Mouse (Mus musculus): ENCODE measurements around the gene Wdr12. TPM values are rescaled to one million over a fixed set of nuclear protein-coding genes. Genes with fewer than 3 reads are reported as not detected.
"Not testable (repeated sequence)": the region's sequence is repeated elsewhere in the genome, so short reads cannot be mapped to it uniquely, and the experiment has no call there.

Wdr12 gene
- polyA plus RNA-seq, 1 experiment from 2014 or later: 50.2 TPM

GRCm38 (mm10) chr1:60075590-60075989, 22.9 kb downstream of the Wdr12 start:
- ATAC-seq (ENCODE audit: low FRiP score) (no peak), DNase-seq (ENCODE audit: low spot score) (no peak)
- Histone ChIP-seq H3K36me3 (ENCODE audit: control insufficient read depth, insufficient read depth, low read length) (no peaks in the 10 kb centered on the region), H3K4me3 (ENCODE audit: low read depth, low read length) (no peak overlapping the region), H3K9ac (ENCODE audit: low read depth, low read length) (no peak overlapping the region), H3K27me3 (ENCODE audit: control insufficient read depth, insufficient read depth, low read length) (no peaks in the 10 kb centered on the region), H3K27ac (ENCODE audit: low read depth, low read length) (no peak overlapping the region), H3K9me3 (ENCODE audit: control insufficient read depth, low read length) (no peaks in the 10 kb centered on the region), H3K4me1 (replicated peaks; ENCODE audit: control insufficient read depth, insufficient read depth, low read length) (no peaks in the 10 kb centered on the region), H3K4me2 (replicated peaks; ENCODE audit: low read depth, low read length) (no peak overlapping the region)
- WGBS: 87% methylated on average over 3 of the region's 3 CpGs

- Histone ChIP-seq H3K4me1 (replicated peaks; ENCODE audit: control insufficient read depth, insufficient read depth, low read length) (no peaks in the 10 kb centered on the region), H3K27me3 (ENCODE audit: control insufficient read depth, insufficient read depth, low read length) (no peaks in the 10 kb centered on the region), H3K27ac (ENCODE audit: low read depth, low read length) (no peak overlapping the region), H3K9ac (ENCODE audit: low read depth, low read length) (no peak overlapping the region), H3K4me2 (replicated peaks; ENCODE audit: low read depth, low read length) (no peak overlapping the region), H3K4me3 (ENCODE audit: low read depth, low read length) (no peak overlapping the region), H3K9me3 (ENCODE audit: control insufficient read depth, low read length) (no peaks in the 10 kb centered on the region), H3K36me3 (ENCODE audit: control insufficient read depth, insufficient read depth, low read length) (no peaks in the 10 kb centered on the region)
- no peak for ATAC-seq (ENCODE audit: low FRiP score)
- DNase-seq (ENCODE audit: low spot score): no peak
- 71% methylated on average over 2 of the region's 2 CpGs for WGBS
These were observed 23.5 kb downstream of the Wdr12 start for GRCm38 (mm10) chr1:60074935-60075334.

GRCm38 (mm10) chr1:60070725-60071124, 27.7 kb downstream of the Wdr12 start:
- H3K9ac ChIP-seq (ENCODE audit: low read depth, low read length); H3K4me1 ChIP-seq (replicated peaks; ENCODE audit: control insufficient read depth, insufficient read depth, low read length); DNase-seq (ENCODE audit: low spot score); H3K36me3 ChIP-seq (ENCODE audit: control insufficient read depth, insufficient read depth, low read length); H3K4me2 ChIP-seq (replicated peaks; ENCODE audit: low read depth, low read length); H3K27ac ChIP-seq (ENCODE audit: low read depth, low read length); ATAC-seq (ENCODE audit: low FRiP score); H3K9me3 ChIP-seq (ENCODE audit: control insufficient read depth, low read length); H3K4me3 ChIP-seq (ENCODE audit: low read depth, low read length); H3K27me3 ChIP-seq (ENCODE audit: control insufficient read depth, insufficient read depth, low read length): not testable (repeated sequence)

- Histone ChIP-seq H3K9ac (ENCODE audit: low read depth, low read length) (no peak overlapping the region), H3K4me1 (replicated peaks; ENCODE audit: control insufficient read depth, insufficient read depth, low read length) (no peaks in the 10 kb centered on the region), H3K36me3 (ENCODE audit: control insufficient read depth, insufficient read depth, low read length) (no peaks in the 10 kb centered on the region), H3K4me2 (replicated peaks; ENCODE audit: low read depth, low read length) (no peak overlapping the region), H3K27ac (ENCODE audit: low read depth, low read length) (no peak overlapping the region), H3K4me3 (ENCODE audit: low read depth, low read length) (no peak overlapping the region), H3K9me3 (ENCODE audit: control insufficient read depth, low read length) (no peaks in the 10 kb centered on the region), H3K27me3 (ENCODE audit: control insufficient read depth, insufficient read depth, low read length) (no peaks in the 10 kb centered on the region)
- WGBS: 84% methylated on average over 3 of the region's 3 CpGs
- DNase-seq (ENCODE audit: low spot score) (no peak), ATAC-seq (ENCODE audit: low FRiP score) (no peak)
These were observed 42.1 kb downstream of the Wdr12 start for GRCm38 (mm10) chr1:60056310-60056709.

GRCm38 (mm10) chr1:60054659-60055058, 43.8 kb downstream of the Wdr12 start:
- H3K4me1 ChIP-seq (replicated peaks; ENCODE audit: control insufficient read depth, insufficient read depth, low read length): no peaks in the 10 kb centered on the region
- H3K27ac ChIP-seq (ENCODE audit: low read depth, low read length): no peak overlapping the region
- DNase-seq (ENCODE audit: low spot score) (no peak), ATAC-seq (ENCODE audit: low FRiP score) (no peak)
- no peak overlapping the region for H3K4me3 ChIP-seq (ENCODE audit: low read depth, low read length)
- WGBS: 34% methylated on average over 3 of the region's 3 CpGs
- no peaks in the 10 kb centered on the region for H3K9me3 ChIP-seq (ENCODE audit: control insufficient read depth, low read length)
- no peaks in the 10 kb centered on the region for H3K36me3 ChIP-seq (ENCODE audit: control insufficient read depth, insufficient read depth, low read length)
- no peak overlapping the region for H3K4me2 ChIP-seq (replicated peaks; ENCODE audit: low read depth, low read length)
- no peak overlapping the region for H3K9ac ChIP-seq (ENCODE audit: low read depth, low read length)
- H3K27me3 ChIP-seq (ENCODE audit: control insufficient read depth, insufficient read depth, low read length): no peaks in the 10 kb centered on the region

- not testable (repeated sequence) for H3K27me3 ChIP-seq (ENCODE audit: control insufficient read depth, insufficient read depth, low read length); H3K36me3 ChIP-seq (ENCODE audit: control insufficient read depth, insufficient read depth, low read length); H3K9ac ChIP-seq (ENCODE audit: low read depth, low read length); H3K9me3 ChIP-seq (ENCODE audit: control insufficient read depth, low read length); DNase-seq (ENCODE audit: low spot score); H3K4me1 ChIP-seq (replicated peaks; ENCODE audit: control insufficient read depth, insufficient read depth, low read length); H3K27ac ChIP-seq (ENCODE audit: low read depth, low read length); H3K4me3 ChIP-seq (ENCODE audit: low read depth, low read length); ATAC-seq (ENCODE audit: low FRiP score); H3K4me2 ChIP-seq (replicated peaks; ENCODE audit: low read depth, low read length)
- 96% methylated on average over 5 of the region's 5 CpGs for WGBS
These were observed 51.0 kb downstream of the Wdr12 start for GRCm38 (mm10) chr1:60047481-60047880.

GRCm38 (mm10) chr1:60044595-60044994, 53.9 kb downstream of the Wdr12 start:
- Histone ChIP-seq H3K4me1 (replicated peaks; ENCODE audit: control insufficient read depth, insufficient read depth, low read length) (no peaks in the 10 kb centered on the region; the same call in 1 of the 2 replicates), H3K36me3 (ENCODE audit: control insufficient read depth, insufficient read depth, low read length) (no peaks in the 10 kb centered on the region), H3K4me2 (replicated peaks; ENCODE audit: low read depth, low read length) (no peak overlapping the region), H3K4me3 (ENCODE audit: low read depth, low read length) (no peak overlapping the region), H3K27ac (ENCODE audit: low read depth, low read length) (no peak overlapping the region), H3K9me3 (ENCODE audit: control insufficient read depth, low read length) (no peaks in the 10 kb centered on the region), H3K9ac (ENCODE audit: low read depth, low read length) (no peak overlapping the region), H3K27me3 (ENCODE audit: control insufficient read depth, insufficient read depth, low read length) (peaks cover 8% of the 10 kb centered on the region; the same call in 1 of the 2 replicates)
- ATAC-seq (ENCODE audit: low FRiP score): no peak
- 90% methylated on average over 1 of the region's 1 CpGs for WGBS
- no peak for DNase-seq (ENCODE audit: low spot score)

GRCm38 (mm10) chr1:60042796-60043469, 55.5 kb downstream of the Wdr12 start, which contains the start of gene Ica1l:
Gene Ica1l, minus strand, starts transcription at chr1:60043184.
- Histone ChIP-seq H3K9me3 (ENCODE audit: control insufficient read depth, low read length) (no peaks in the 10 kb centered on the region), H3K9ac (ENCODE audit: low read depth, low read length) (peak within 1 kb of the TSS; percentile 83), H3K4me1 (replicated peaks; ENCODE audit: control insufficient read depth, insufficient read depth, low read length) (no peaks in the 10 kb centered on the region; the same call in 1 of the 2 replicates), H3K4me2 (replicated peaks; ENCODE audit: low read depth, low read length) (peak within 1 kb of the TSS; percentile 88), H3K27me3 (ENCODE audit: control insufficient read depth, insufficient read depth, low read length) (peaks cover 8% of the 10 kb centered on the region; the same call in 1 of the 2 replicates), H3K27ac (ENCODE audit: low read depth, low read length) (no peak within 1 kb of the TSS), H3K4me3 (ENCODE audit: low read depth, low read length) (peak within 1 kb of the TSS; percentile 68), H3K36me3 (ENCODE audit: control insufficient read depth, insufficient read depth, low read length) (no peaks in the 10 kb centered on the region)
- peak; percentile 95 for ATAC-seq (ENCODE audit: low FRiP score)
- DNase-seq (ENCODE audit: low spot score): peak; percentile 73
- 1% methylated on average over 37 of the region's 99 CpGs for WGBS

- peak; percentile 39; the same call in 1 of the 2 replicates for ATAC-seq (ENCODE audit: low FRiP score)
- H3K4me1 ChIP-seq (replicated peaks; ENCODE audit: control insufficient read depth, insufficient read depth, low read length): no peaks in the 10 kb centered on the region; the same call in 1 of the 2 replicates
- DNase-seq (ENCODE audit: low spot score): no peak
- H3K36me3 ChIP-seq (ENCODE audit: control insufficient read depth, insufficient read depth, low read length): no peaks in the 10 kb centered on the region
- 4% methylated on average over 19 of the region's 19 CpGs for WGBS
- no peaks in the 10 kb centered on the region for H3K9me3 ChIP-seq (ENCODE audit: control insufficient read depth, low read length)
- H3K27me3 ChIP-seq (ENCODE audit: control insufficient read depth, insufficient read depth, low read length): peaks cover 8% of the 10 kb centered on the region; the same call in 1 of the 2 replicates
- peak overlapping the region; percentile 68 for H3K4me3 ChIP-seq (ENCODE audit: low read depth, low read length)
- no peak overlapping the region for H3K27ac ChIP-seq (ENCODE audit: low read depth, low read length)
- H3K4me2 ChIP-seq (replicated peaks; ENCODE audit: low read depth, low read length): peak overlapping the region; percentile 88
- peak overlapping the region; percentile 83 for H3K9ac ChIP-seq (ENCODE audit: low read depth, low read length)
These were observed 56.0 kb downstream of the Wdr12 start for GRCm38 (mm10) chr1:60042398-60042795.
